Mouse (Mus musculus) subcutaneous adipose tissue, adult 2 months (tissue): ENCODE results near the gene Gm20809. TPM values are rescaled to one million over a fixed set of nuclear protein-coding genes. Genes with fewer than 3 reads are reported as not detected.

Source experiments
- polyA plus RNA-seq: library from polyadenylated mRNA; depleted of rRNA; stranded (reverse); fragments of >200 nt; gene quantifications from 2 replicates; pipeline ENCODE4 v1.2.3, GENCODE M21; 2012; ENCODE audit warnings: low replicate concordance; rRNA removed

The Gm20809 gene
- not detected in 2 replicates for polyA plus RNA-seq

GRCm38 (mm10) chrY:24454757-24455156 lies at the start of gene Gm20809:
Gm20809 (plus strand) TSS chrY:24455057.

